Mouse (Mus musculus) cerebellum, adult 2 months (tissue): ENCODE measurements around the gene Apol8. TPM values are rescaled to one million over a fixed set of nuclear protein-coding genes. Genes with fewer than 3 reads are reported as not detected.

Experiments used
- DNase-seq, 2 experiments: peaks; one replicate each; pipeline ENCODE4 v3.0.0; 2021
- H3K27ac ChIP-seq: fragments of 200-500 bp; 2 replicates; pipeline ENCODE4 v1.5.1; 2012; ENCODE audit warnings: low read length, control low read depth, inconsistent platforms; ENCODE audit not compliant: insufficient read depth
- H3K27me3 ChIP-seq: fragments of 200-500 bp; 2 replicates; pipeline ENCODE4 v1.6.1; 2012; ENCODE audit warnings: inconsistent platforms, mild to moderate bottlenecking, low read length, moderate library complexity; ENCODE audit not compliant: control insufficient read depth, insufficient read depth
- H3K4me1 ChIP-seq: fragments of 200-500 bp; 2 replicates; pipeline ENCODE4 v1.6.1; 2011; ENCODE audit warnings: low read length; ENCODE audit not compliant: control insufficient read depth, insufficient read depth
- H3K4me3 ChIP-seq: fragments of 200-500 bp; replicated peaks from 2 replicates; pipeline ENCODE3; 2011; ENCODE audit warnings: mild to moderate bottlenecking, low read depth, low read length, control low read depth; ENCODE audit not compliant: insufficient read depth
- CTCF ChIP-seq: fragments of 200-500 bp; IDR thresholded peaks from 2 replicates; pipeline ENCODE4 v1.5.1; 2011; ENCODE audit warnings: low read depth, mild to moderate bottlenecking, control low read depth, low read length, moderate library complexity, borderline replicate concordance; ENCODE audit not compliant: insufficient read depth
- POLR2A ChIP-seq: fragments of 200-500 bp; IDR thresholded peaks from 2 replicates; pipeline ENCODE4 v1.6.1; 2011; ENCODE audit warnings: low read length, control low read depth, borderline replicate concordance; ENCODE audit not compliant: insufficient read depth
- WGBS: fragments of 180-500 bp; shearing (Covaris S2); methylation state at CpG from one replicate; pipeline ENCODE4 v1.1.7; 2018; 5-methylcytosine and 5-hydroxymethylcytosine counted together
- polyA plus RNA-seq: library from polyadenylated mRNA; depleted of rRNA; stranded (reverse); fragments of >200 nt; gene quantifications from 2 replicates; pipeline ENCODE4 v1.2.3, GENCODE M21; 2012

Apol8 gene
- polyA plus RNA-seq, 1 experiment: 8.2 TPM

DNA sequence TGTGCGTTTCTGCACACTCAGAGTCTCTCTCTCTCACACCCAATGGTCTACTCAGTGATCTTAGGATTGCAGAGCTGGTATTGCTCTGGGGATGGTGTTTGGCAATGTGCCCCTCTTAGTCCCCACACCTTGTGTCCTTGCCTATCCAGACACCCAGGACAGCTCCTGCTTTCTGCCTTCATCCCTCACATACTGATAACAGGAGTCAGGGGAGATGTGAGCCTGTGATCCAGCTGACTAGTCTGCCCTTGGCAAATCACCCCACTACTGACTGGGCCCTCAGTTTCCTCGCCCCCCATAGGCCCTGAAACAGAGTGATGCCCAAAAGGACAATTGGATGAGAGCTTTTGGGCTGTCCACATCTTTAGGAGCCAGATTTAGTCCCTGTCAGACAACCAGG, 722 bp downstream of the Apol8 start:
- TF ChIP-seq CTCF (no peak), POLR2A (no peak)
- Histone ChIP-seq H3K4me3 (no peak overlapping the region), H3K27ac (no peak overlapping the region), H3K4me1 (peaks cover 6% of the 10 kb centered on the region), H3K27me3 (no peaks in the 10 kb centered on the region)
- no peak for DNase-seq
- 61% methylated on average over 2 of the region's 2 CpGs for WGBS

DNA sequence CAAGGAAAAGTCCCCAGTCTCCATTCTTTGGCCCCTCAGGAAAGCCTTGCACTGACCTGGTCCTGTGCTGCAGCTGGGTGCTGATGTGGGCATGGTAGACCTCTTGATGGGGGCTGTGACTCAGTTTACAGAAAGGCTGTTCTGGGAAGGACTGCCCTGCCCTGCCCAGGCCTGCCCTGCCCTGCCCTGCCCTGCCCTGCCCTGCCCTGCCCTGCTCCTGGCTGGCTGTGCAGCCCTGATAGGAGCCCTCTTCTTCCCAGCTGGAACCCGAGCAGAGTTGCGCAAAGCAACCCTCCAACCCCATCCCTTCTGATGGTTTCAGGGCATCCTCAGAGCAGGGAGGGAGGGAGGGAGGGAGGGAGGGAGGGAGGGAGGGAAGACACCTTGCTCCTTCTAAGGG, 1.7 kb downstream of the Apol8 start:
- no peak overlapping the region for H3K4me3 ChIP-seq
- WGBS: 91% methylated on average over 2 of the region's 2 CpGs
- no peaks in the 10 kb centered on the region for H3K27me3 ChIP-seq

DNA sequence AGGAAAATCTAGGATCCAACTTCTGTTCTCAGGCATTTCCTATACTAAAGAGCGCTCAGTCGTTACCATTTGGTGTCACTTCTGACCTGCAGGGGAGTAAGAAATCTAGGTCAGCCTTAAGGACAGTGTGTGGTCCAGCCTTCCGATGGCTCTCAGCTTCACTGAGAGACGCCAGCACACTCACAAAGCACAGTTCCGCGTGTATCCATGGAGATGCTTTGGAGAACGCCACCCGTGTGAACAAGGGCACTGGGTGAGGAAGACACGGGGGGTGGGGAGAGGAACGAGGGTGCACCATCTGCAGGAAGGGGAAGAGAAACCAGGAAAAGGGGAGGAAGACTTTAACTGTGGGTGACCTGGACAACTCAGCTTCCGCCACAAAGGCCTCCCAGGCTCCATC, 4.4 kb downstream of the Apol8 start:
- Histone ChIP-seq H3K27ac (no peak overlapping the region), H3K27me3 (no peaks in the 10 kb centered on the region), H3K4me3 (no peak overlapping the region), H3K4me1 (peaks cover 15% of the 10 kb centered on the region)
- no peak for TF ChIP-seq POLR2A
- TF ChIP-seq CTCF: no peak
- DNase-seq: no peak
- WGBS: 20% methylated on average over 11 of the region's 11 CpGs

More for the DNA sequence above, 1.7 kb downstream of the Apol8 start:
- Histone ChIP-seq H3K4me1 (peaks cover 6% of the 10 kb centered on the region), H3K27ac (no peak overlapping the region)
- no peak for DNase-seq
- no peak for TF ChIP-seq POLR2A

DNA sequence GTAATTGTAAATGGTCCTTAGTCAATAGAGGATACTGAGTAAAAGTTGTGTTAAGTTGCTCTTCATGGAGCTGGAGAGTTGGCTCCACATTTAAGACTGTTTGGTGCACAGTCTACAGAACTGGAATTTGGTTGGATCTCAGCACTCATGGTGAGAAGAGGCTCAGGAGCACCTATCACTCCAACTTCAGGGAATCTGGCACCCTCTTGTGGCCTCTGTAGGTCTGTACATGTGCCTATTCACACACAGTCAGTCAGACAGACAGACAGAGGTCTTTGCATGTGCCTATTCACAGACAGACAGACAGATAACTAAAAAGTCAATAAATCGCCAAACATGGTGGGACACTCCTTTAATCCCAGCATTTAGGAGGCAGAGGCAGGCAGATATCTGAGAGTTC, 6.3 kb downstream of the Apol8 start:
- H3K4me1 ChIP-seq: peaks cover 15% of the 10 kb centered on the region
- H3K27me3 ChIP-seq: no peaks in the 10 kb centered on the region
- peak in 1 of 2 experiments; percentile 51 for DNase-seq
- H3K4me3 ChIP-seq: no peak overlapping the region
- 47% methylated on average over 1 of the region's 1 CpGs for WGBS
- no peak overlapping the region for H3K27ac ChIP-seq
- TF ChIP-seq POLR2A (no peak), CTCF (peak; percentile 76)

DNA sequence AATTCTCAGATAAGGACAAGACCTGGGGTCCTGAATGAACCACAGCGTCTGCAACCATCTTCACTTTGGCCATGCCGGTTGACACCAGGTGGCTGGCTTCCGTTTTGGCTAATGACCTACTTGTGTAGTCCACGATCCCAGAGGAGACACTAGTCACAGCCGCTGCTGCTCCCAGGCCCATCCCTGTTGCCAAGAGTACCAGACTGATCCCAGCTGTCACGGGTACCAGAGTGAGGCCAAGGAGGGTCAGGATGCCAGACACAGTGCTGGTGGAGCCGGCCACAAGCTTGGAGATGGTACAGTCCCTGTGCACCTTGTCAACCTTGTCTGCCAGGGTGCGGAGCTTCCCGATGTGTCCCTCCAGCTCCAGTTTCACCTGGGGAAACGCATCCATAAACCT, 7.1 kb downstream of the Apol8 start:
- WGBS: 11% methylated on average over 10 of the region's 10 CpGs
- peak; percentile 58 to 74 for DNase-seq
- Histone ChIP-seq H3K27ac (no peak overlapping the region), H3K27me3 (no peaks in the 10 kb centered on the region; the same call in 1 of the 2 replicates), H3K4me1 (peaks cover 15% of the 10 kb centered on the region), H3K4me3 (no peak overlapping the region)
- TF ChIP-seq CTCF (0 out of 2 replicates have a peak, but pooled peaks have one; percentile 4), POLR2A (no peak)

DNA sequence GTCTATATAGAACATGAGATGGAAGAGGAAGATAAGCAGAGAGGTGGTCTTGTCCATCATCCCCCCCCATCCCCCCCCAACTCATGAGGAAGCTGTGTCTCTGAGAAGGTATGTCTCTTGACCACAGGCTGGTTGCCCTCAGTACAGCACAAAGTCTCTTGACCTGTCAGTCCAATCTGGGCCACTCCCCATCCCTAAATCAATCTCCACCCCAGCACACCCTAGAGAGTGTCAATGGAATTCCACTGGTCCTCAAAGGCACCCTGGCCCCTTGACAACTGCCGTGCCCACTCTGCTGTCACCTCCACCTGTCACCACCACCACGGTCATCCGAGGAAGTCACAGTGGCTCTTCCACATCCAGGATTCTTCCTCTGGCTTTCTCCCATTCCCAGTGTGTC, 8.4 kb downstream of the Apol8 start:
- DNase-seq: no peak
- TF ChIP-seq POLR2A (no peak), CTCF (no peak)
- Histone ChIP-seq H3K4me3 (no peak overlapping the region), H3K4me1 (peaks cover 15% of the 10 kb centered on the region), H3K27ac (no peak overlapping the region), H3K27me3 (no peaks in the 10 kb centered on the region; the same call in 1 of the 2 replicates)
- WGBS: 77% methylated on average over 3 of the region's 3 CpGs

DNA sequence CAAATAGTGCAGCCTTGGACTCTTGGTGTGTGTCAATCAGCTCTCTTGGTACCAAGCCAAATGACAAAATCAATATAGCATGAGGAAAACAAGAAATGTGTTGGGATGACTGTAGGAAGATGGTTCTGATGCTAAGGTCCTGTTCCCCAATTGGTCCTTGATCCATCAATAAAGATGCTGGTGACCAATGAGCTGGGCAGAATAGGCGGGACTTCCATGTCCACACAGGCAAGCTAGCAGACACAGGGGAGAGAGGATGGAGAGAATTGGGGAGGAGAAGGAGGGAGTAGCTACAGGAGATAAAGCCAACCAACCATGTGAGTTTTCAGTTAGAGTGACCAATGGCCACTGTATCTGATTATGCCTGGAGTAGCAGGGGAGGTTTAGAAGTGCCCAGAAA, 10.5 kb downstream of the Apol8 start:
- Histone ChIP-seq H3K27me3 (no peaks in the 10 kb centered on the region; the same call in 1 of the 2 replicates), H3K4me1 (peaks cover 9% of the 10 kb centered on the region), H3K27ac (no peak overlapping the region), H3K4me3 (no peak overlapping the region)
- no peak for TF ChIP-seq CTCF
- no peak for DNase-seq
- WGBS: 89% methylated on average over 1 of the region's 1 CpGs

DNA sequence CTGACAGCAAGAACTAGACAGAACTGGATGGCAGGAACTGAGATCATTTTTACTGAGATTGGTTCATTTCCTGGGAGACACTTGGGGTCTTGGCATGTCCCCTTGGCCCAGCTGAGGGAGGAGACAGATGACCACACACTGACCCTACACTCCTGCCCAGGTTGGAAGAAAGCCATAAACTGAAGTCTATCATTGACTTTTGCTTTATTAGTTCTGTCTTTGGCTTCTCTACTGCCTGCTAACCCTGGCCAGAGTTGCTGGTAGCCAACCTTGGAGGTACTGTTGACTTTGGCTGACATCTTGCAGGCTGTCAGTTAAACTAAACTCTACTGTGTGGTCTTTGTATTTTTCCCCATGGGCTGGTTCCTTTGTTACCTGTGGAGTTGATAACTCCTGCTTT, 11.7 kb downstream of the Apol8 start:
- peaks cover 9% of the 10 kb centered on the region for H3K4me1 ChIP-seq
- DNase-seq: no peak
- H3K4me3 ChIP-seq: no peak overlapping the region
- TF ChIP-seq CTCF (no peak), POLR2A (no peak)
- H3K27me3 ChIP-seq: no peaks in the 10 kb centered on the region; the same call in 1 of the 2 replicates
- no peak overlapping the region for H3K27ac ChIP-seq
